Mouse (Mus musculus): ENCODE results near the gene Exog. TPM values are rescaled to one million over a fixed set of nuclear protein-coding genes. Genes with fewer than 3 reads are reported as not detected.

Gene Exog
- 10.0 TPM for polyA plus RNA-seq (2017; shearing (Covaris generic))

GRCm38 (mm10) chr9:119444738-119445429 is at the start of gene Exog:
TSS of gene Exog (plus strand) at chr9:119444943.

DNA sequence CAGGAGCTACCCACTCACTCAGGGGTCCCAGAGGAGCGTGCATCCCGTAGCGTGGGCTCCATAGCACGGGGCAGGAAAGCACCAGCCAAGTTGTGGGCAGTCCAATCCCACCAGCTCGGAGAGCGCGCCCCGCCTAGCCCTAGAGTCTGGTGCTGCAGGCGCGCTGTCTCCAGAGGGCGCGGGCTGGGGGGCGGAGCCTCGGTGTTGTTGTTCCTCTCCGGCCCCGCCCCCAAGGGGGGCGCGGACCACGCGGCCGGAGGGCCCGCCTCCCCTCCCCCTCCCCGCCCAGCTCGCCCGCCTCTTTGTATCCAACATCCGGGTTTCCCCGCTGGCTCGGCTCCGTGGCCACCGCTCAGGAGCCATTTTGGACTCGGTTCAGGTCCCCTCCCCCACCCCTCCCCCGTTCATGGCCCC is 42.9 kb upstream of the Exog start, which contains the start of gene Acvr2b:
Gene Acvr2b (plus strand): TSS at position 318 of the 414 bp plus-strand sequence.

Other genes with a start within 250 kb of the Exog start
- gene Slc22a13, start 235.8 kb upstream of the Exog start, polyA plus RNA-seq (2017; shearing (Covaris generic)), result not detected
- 26.5 TPM for gene Oxsr1, start 122.5 kb upstream of the Exog start, polyA plus RNA-seq (2017; shearing (Covaris generic))
- gene Acaa1a, start 105.3 kb upstream of the Exog start, polyA plus RNA-seq (2017; shearing (Covaris generic)), result 85.9 TPM
- 56.9 TPM for gene Myd88, start 103.5 kb upstream of the Exog start, polyA plus RNA-seq (2017; shearing (Covaris generic))
- 0.53 TPM for gene Xylb, start 87.6 kb upstream of the Exog start, polyA plus RNA-seq (2017; shearing (Covaris generic))
- not detected for gene Slc22a14, start 79.4 kb upstream of the Exog start, polyA plus RNA-seq (2017; shearing (Covaris generic))
- not detected for gene Acvr2b, start 42.8 kb upstream of the Exog start, polyA plus RNA-seq (2017; shearing (Covaris generic))
- not detected for gene Scn5a, start 134.1 kb downstream of the Exog start, polyA plus RNA-seq (2017; shearing (Covaris generic))